Mouse (Mus musculus) liver, adult 2 months (tissue): ENCODE measurements around the gene Aox1. TPM values are rescaled to one million over a fixed set of nuclear protein-coding genes. Genes with fewer than 3 reads are reported as not detected.

Experiments used
- DNase-seq: peaks from one replicate; pipeline ENCODE4 v3.0.0-alpha.2; 2011; ENCODE audit warnings: low read depth, low spot score; ENCODE audit errors: extremely low read depth
- H3K27ac ChIP-seq: fragments of 200-500 bp; replicated peaks from 2 replicates; pipeline ENCODE4 v1.5.1; 2012; ENCODE audit warnings: low read depth, mild to moderate bottlenecking, control low read depth, inconsistent platforms, low read length; ENCODE audit not compliant: insufficient read depth
- H3K27me3 ChIP-seq: fragments of 200-500 bp; 2 replicates; pipeline ENCODE4 v1.6.1; 2012; ENCODE audit warnings: mild to moderate bottlenecking, moderate library complexity, low read length, inconsistent platforms; ENCODE audit not compliant: control insufficient read depth, insufficient read depth
- H3K36me3 ChIP-seq: fragments of 200-500 bp; 2 replicates; pipeline ENCODE4 v1.6.1; 2012; ENCODE audit warnings: low read length, inconsistent platforms; ENCODE audit not compliant: control insufficient read depth, insufficient read depth
- H3K4me1 ChIP-seq: fragments of 200-500 bp; 2 replicates; pipeline ENCODE4 v1.6.1; 2011; ENCODE audit warnings: low read length; ENCODE audit not compliant: control insufficient read depth, insufficient read depth
- H3K4me3 ChIP-seq: fragments of 200-500 bp; 2 replicates; pipeline ENCODE4 v1.5.1; 2011; ENCODE audit warnings: low read depth, mild to moderate bottlenecking, control low read depth, low read length, moderate library complexity; ENCODE audit not compliant: insufficient read depth
- H3K79me2 ChIP-seq: fragments of 200-500 bp; 2 replicates; pipeline ENCODE4 v1.6.1; 2012; ENCODE audit warnings: inconsistent platforms, mild to moderate bottlenecking, low read length, moderate library complexity; ENCODE audit not compliant: control insufficient read depth, insufficient read depth
- H3K9ac ChIP-seq: fragments of 200-500 bp; 2 replicates; pipeline ENCODE4 v1.6.1; 2012; ENCODE audit warnings: low read depth, mild to moderate bottlenecking, control low read depth, inconsistent platforms, low read length
- CTCF ChIP-seq: fragments of 200-500 bp; IDR thresholded peaks from 2 replicates; pipeline ENCODE4 v1.5.1; 2011; ENCODE audit warnings: low read depth, low read length, control low read depth
- POLR2A ChIP-seq: fragments of 200-500 bp; IDR thresholded peaks from 2 replicates; pipeline ENCODE4 v1.6.1; 2011; ENCODE audit warnings: low read length, control low read depth; ENCODE audit not compliant: insufficient read depth; ENCODE audit errors: extremely low read depth
- WGBS: fragments of 180-500 bp; shearing (Covaris S2); methylation state at CpG from one replicate; pipeline ENCODE4 v1.1.7; 2018; 5-methylcytosine and 5-hydroxymethylcytosine counted together
- polyA plus RNA-seq: library from polyadenylated mRNA; depleted of rRNA; stranded (reverse); fragments of >200 nt; gene quantifications from 2 replicates; pipeline ENCODE4 v1.2.3, GENCODE M21; 2012
- total RNA-seq: library from RNA; depleted of rRNA; stranded (reverse); fragments of >200 nt; gene quantifications from 2 replicates; pipeline ENCODE4 v1.2.3, GENCODE M21; 2014

Gene Aox1
- total and polyA plus RNA-seq, 2 experiments: 19.5 to 37.1 TPM

DNA sequence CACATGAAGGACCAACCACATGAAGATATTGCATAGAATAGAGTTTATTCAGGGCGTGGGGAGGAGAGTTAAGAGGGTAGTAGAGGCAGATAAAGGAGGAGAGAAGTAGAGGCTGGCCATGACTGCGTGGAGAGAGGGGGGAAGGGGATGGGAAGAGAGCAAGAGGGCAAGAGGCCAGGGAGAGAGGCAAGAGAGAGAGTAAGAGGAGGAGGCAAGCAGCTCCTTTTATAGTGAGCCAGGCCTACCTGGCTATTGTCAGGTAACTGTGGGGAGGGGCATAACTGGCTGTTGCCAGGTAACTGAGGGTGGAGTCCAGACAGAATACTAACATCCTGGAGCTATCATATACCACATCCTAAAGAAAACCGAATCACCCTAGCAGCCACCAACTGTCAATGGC is 15.3 kb downstream of the Aox1 start:
- peaks cover 73% of the 10 kb centered on the region for H3K36me3 ChIP-seq
- 0 out of 2 replicates have a peak, but pooled peaks cover 5% of the 10 kb centered on the region for H3K79me2 ChIP-seq
- H3K27me3 ChIP-seq: no peaks in the 10 kb centered on the region
- H3K4me1 ChIP-seq: no peaks in the 10 kb centered on the region
- no peak for DNase-seq
- no peak overlapping the region for H3K27ac ChIP-seq
- H3K9ac ChIP-seq: no peak overlapping the region
- no peak overlapping the region for H3K4me3 ChIP-seq
- TF ChIP-seq POLR2A: no peak
- no peak for TF ChIP-seq CTCF
- WGBS: 79% methylated on average over 3 of the region's 3 CpGs

DNA sequence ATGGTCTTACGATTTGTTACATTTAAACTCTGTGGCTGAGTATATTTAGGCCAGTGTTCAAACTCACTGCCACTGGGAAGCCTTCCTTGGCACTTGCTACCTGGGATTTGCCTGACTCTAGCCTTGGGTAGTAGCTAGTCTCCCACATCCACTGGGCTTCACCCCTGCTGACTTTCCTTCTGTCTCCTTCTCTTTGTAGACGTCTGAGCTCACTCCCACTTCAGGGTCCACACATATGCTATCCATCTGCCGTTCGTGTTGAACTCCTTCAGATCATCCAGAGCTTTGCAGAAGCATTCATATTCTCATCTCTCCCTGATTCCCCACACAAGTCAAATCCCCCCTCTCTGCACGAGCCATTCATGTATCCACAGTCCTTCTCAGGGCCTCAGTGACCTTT is 15.8 kb downstream of the Aox1 start:
- Histone ChIP-seq H3K36me3 (peaks cover 78% of the 10 kb centered on the region), H3K27me3 (no peaks in the 10 kb centered on the region), H3K4me1 (no peaks in the 10 kb centered on the region), H3K27ac (no peak overlapping the region), H3K4me3 (no peak overlapping the region), H3K79me2 (0 out of 2 replicates have a peak, but pooled peaks cover 5% of the 10 kb centered on the region), H3K9ac (no peak overlapping the region)
- WGBS: 92% methylated on average over 5 of the region's 5 CpGs
- DNase-seq: no peak
- no peak for TF ChIP-seq CTCF
- TF ChIP-seq POLR2A: no peak

DNA sequence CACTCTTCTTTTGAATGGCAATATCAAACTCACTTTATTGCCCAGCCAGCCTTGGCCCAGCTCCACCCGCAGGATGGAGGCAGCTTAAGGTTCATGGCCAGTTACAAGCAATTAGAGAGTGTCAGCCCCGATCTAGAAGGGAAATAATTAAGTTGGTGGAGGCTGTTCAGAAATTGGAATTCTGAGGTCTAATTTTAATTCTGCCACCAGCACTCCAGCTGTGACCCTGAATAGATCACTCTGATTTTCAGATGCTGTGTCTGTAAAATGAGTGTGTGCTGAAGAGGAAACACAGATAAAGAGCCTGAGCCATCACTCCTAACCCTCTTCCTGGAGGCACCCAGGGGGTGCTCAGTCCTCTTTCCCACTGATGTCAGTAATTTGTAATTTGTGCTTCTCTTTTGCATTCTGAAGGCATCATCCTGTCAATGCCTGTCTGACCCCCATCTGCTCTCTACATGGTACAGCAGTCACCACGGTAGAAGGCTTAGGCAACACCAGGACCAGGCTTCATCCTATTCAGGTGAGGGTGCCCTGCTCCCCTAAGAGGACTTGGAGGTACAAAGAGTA is 17.1 kb downstream of the Aox1 start:
- 0 out of 2 replicates have a peak, but pooled peaks cover under 1% of the 10 kb centered on the region for H3K79me2 ChIP-seq
- no peaks in the 10 kb centered on the region for H3K27me3 ChIP-seq
- H3K4me3 ChIP-seq: no peak overlapping the region
- TF ChIP-seq POLR2A (no peak), CTCF (no peak)
- DNase-seq: no peak
- H3K9ac ChIP-seq: no peak overlapping the region
- H3K36me3 ChIP-seq: peaks cover 75% of the 10 kb centered on the region
- WGBS: 82% methylated on average over 3 of the region's 3 CpGs
- H3K27ac ChIP-seq: no peak overlapping the region
- no peaks in the 10 kb centered on the region for H3K4me1 ChIP-seq

DNA sequence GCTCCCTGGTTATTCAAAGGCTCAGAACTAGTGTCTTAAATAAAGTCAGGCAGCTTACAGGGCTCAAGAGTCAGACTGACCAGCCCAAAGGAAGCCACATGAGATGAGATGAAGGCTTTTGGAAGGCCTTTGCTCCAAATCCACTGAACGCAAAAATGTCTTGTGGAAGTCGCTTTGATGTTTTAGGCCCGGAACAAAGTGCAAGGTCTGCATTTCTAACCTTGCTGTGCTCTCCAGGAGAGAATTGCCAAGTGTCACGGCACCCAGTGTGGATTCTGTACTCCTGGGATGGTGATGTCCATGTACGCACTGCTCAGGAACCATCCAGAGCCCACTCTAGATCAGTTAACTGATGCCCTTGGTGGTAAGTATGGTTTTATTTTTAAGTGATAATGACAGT is 19.4 kb downstream of the Aox1 start:
- Histone ChIP-seq H3K79me2 (no peaks in the 10 kb centered on the region), H3K4me1 (no peaks in the 10 kb centered on the region), H3K36me3 (peaks cover 72% of the 10 kb centered on the region), H3K27me3 (no peaks in the 10 kb centered on the region), H3K27ac (no peak overlapping the region), H3K9ac (no peak overlapping the region), H3K4me3 (no peak overlapping the region)
- peak; percentile 66 for DNase-seq
- TF ChIP-seq CTCF: no peak
- TF ChIP-seq POLR2A: no peak
- WGBS: 53% methylated on average over 5 of the region's 5 CpGs

DNA sequence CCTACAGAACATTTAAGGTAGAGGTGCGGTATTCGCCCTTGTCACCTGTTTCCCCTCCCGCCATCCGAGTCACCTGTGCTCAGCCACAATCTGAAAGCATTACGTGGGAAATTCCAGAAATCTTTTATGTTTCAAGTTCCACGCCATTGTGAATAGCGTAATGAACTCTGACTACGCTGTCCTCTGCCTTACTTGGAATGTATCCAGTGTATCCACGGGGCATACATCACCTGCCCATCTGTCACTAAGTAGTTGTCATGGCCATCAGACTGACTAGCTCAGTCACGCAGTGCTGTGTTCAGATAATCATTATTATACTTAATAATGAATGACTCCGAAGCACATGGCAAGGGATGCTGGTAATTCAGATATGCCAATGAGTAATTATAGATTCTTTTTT is 25.9 kb downstream of the Aox1 start:
- WGBS: 83% methylated on average over 11 of the region's 11 CpGs
- TF ChIP-seq POLR2A (no peak), CTCF (no peak)
- H3K4me3 ChIP-seq: no peak overlapping the region
- H3K27me3 ChIP-seq: no peaks in the 10 kb centered on the region
- H3K9ac ChIP-seq: no peak overlapping the region
- H3K36me3 ChIP-seq: peaks cover 74% of the 10 kb centered on the region
- DNase-seq: no peak
- no peak overlapping the region for H3K27ac ChIP-seq
- H3K79me2 ChIP-seq: no peaks in the 10 kb centered on the region
- no peaks in the 10 kb centered on the region for H3K4me1 ChIP-seq

DNA sequence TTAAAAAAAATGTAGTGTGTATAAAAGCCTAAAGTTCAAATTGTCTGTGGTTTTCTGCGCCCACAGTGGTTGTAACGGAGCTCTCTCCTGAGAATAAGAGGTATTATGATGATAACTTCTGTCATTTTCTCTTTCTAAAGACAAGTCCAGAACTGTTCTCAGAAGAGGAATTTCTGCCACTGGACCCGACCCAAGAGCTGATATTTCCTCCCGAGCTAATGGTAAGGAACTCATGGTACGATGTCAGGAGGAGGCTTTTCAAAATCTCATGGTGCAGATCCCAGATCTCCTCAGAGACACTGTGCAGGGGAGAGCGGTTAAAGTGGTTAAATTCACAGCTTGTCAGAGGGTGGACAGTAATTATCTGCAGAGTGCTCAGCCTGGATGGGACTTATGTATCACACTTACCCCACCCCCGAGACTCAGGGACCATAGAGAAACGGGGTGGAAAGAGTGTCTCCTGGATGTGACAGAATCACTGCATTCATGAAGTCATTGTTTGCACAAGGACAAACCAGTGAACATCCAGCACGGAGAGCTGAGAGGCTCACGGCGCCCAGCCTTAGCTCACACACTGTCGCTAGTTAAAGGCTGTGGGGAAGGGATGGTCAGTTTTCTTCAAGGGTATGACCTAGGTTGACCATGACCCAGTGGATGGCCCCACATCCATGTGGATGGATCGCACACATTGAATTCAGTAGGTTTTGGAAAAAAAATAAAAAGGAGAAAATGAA is 26.5 kb downstream of the Aox1 start:
- DNase-seq: no peak
- H3K79me2 ChIP-seq: no peaks in the 10 kb centered on the region
- 86% methylated on average over 13 of the region's 13 CpGs for WGBS
- TF ChIP-seq CTCF (no peak), POLR2A (no peak)
- H3K4me3 ChIP-seq: no peak overlapping the region
- no peaks in the 10 kb centered on the region for H3K27me3 ChIP-seq
- no peaks in the 10 kb centered on the region for H3K4me1 ChIP-seq
- peaks cover 73% of the 10 kb centered on the region for H3K36me3 ChIP-seq
- H3K27ac ChIP-seq: no peak overlapping the region
- H3K9ac ChIP-seq: no peak overlapping the region
